Mouse (Mus musculus) skeletal muscle tissue, adult 2 months (tissue): ENCODE measurements around the gene 4930539E08Rik.

ENCODE experiments used
- DNase-seq: peaks from one replicate; pipeline ENCODE4 v3.0.0-alpha.2; 2012; ENCODE audit warnings: low read depth, low spot score

Gene 4930539E08Rik

GRCm38 (mm10) chr17:28930392-28931074 is 15.4 kb upstream of the 4930539E08Rik start:
- peak; percentile 93 for DNase-seq

GRCm38 (mm10) chr17:28929369-28929768 is 14.2 kb upstream of the 4930539E08Rik start:
- no peak for DNase-seq

- DNase-seq, result no peak
These were observed 12.9 kb upstream of the 4930539E08Rik start for GRCm38 (mm10) chr17:28928004-28928403.

GRCm38 (mm10) chr17:28926866-28927635 is 11.9 kb upstream of the 4930539E08Rik start:
- DNase-seq, result no peak

- peak; percentile 69 for DNase-seq
These were observed 11.3 kb upstream of the 4930539E08Rik start for GRCm38 (mm10) chr17:28926380-28926779.

GRCm38 (mm10) chr17:28924957-28925595 is 10.0 kb upstream of the 4930539E08Rik start:
- no peak for DNase-seq

GRCm38 (mm10) chr17:28922096-28922495 is 7.0 kb upstream of the 4930539E08Rik start:
- no peak for DNase-seq

GRCm38 (mm10) chr17:28921086-28921485 is 6.0 kb upstream of the 4930539E08Rik start:
- no peak for DNase-seq

GRCm38 (mm10) chr17:28916520-28916919 is 1.4 kb upstream of the 4930539E08Rik start:
- DNase-seq, result no peak

GRCm38 (mm10) chr17:28913940-28914339 is 1.2 kb downstream of the 4930539E08Rik start:
- no peak for DNase-seq

GRCm38 (mm10) chr17:28913200-28913599 is 1.9 kb downstream of the 4930539E08Rik start:
- DNase-seq, result no peak

GRCm38 (mm10) chr17:28910139-28910538 is 5.0 kb downstream of the 4930539E08Rik start:
- DNase-seq, result no peak

- no peak for DNase-seq
These were observed 5.7 kb downstream of the 4930539E08Rik start for GRCm38 (mm10) chr17:28909252-28909941.

GRCm38 (mm10) chr17:28907959-28908358 is 7.2 kb downstream of the 4930539E08Rik start:
- no peak for DNase-seq

- DNase-seq, result no peak
These were observed 9.7 kb downstream of the 4930539E08Rik start for GRCm38 (mm10) chr17:28905377-28905916.

GRCm38 (mm10) chr17:28904546-28905376 is 10.4 kb downstream of the 4930539E08Rik start:
- peak; percentile 46 for DNase-seq

- no peak for DNase-seq
These were observed 13.6 kb downstream of the 4930539E08Rik start for GRCm38 (mm10) chr17:28901559-28901958.

GRCm38 (mm10) chr17:28899427-28899826 is 15.7 kb downstream of the 4930539E08Rik start:
- DNase-seq, result no peak

- DNase-seq, result no peak
These were observed 16.9 kb downstream of the 4930539E08Rik start for GRCm38 (mm10) chr17:28898249-28898648.

GRCm38 (mm10) chr17:28897817-28898216 is 17.3 kb downstream of the 4930539E08Rik start:
- no peak for DNase-seq
